Mouse (Mus musculus) retina, postnatal 1 day (tissue): ENCODE results near the gene Gm45713.
"Not testable (repeated sequence)": the region's sequence is repeated elsewhere in the genome, so short reads cannot be mapped to it uniquely, and the experiment has no call there.

Experiments
- DNase-seq: peaks from one replicate; pipeline ENCODE4 v3.0.0-alpha.2; 2012

The Gm45713 gene

DNA sequence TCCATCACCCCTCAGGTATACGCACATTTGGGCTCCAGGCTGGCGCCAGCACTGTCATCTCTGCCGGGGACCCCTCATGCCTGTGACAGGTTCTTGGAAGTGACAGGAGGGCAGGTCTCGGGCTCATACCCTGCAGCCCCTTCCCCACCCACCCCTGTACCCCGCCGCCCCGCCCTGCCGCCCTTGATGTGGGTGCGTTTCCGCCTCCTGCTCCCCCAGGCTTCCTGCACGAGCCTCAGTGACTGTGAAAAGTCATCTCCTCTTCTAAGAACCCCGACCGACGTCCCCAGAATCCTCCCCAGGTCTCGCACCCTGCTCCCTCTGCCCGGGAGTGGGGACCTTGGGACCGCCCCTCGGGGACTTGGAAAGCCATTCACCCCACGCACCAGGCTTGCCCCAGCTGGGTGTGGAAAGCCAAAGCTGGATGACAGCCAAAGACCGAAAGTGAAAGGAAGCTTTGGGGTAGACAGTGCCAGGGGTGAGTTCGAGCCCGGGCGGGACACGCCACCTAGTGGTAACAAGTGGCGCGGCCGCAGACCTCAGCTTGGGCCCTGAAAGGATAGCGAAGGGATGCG is at the start of gene Gm45713, which contains the start of gene Flt3l:
Gene Gm45713, minus strand, starts transcription at position 239 of the 575 bp plus-strand sequence.
Gene Flt3l, minus strand, starts transcription at position 440 of the 575 bp plus-strand sequence.
- DNase-seq, result peak; percentile 95

DNA sequence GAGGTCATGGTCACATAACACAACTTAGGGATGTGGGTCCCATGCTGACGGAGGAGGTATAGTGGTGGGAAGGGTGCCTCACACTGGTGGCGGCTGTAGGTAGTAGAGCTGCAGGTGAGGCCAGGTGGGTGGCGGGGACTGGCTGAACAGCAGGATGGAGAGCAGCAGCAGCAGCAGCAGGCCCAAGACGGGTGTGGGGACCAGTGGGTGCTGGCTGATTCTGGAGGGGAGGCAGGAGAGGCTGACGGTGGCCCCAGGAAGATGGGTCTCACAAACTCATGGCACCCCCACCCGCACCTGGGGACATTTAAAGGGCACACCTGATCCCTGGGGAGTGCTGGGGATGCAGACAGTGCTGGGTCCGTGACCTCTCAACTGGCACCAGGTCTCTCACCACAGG is 47.6 kb upstream of the Gm45713 start:
- DNase-seq, result no peak

DNA sequence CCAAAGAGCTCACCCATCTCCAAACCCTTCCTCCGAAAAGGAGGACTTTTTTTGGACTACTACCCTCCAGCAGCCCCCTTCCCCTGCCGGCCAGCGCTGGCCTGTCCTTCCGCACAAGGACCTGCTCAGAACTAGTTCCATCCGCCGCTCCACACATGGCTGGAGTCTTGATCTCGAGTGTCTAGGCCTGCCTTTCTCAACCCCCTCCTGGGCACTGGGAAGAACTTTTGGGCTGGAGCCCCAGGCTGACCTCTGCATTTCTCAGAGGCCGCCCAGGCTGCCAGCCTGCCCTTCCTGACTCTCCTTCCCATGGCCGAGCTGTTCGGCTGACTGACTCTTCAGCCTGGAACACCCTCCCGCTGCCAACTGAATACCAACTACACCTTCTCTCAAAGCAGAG is 46.6 kb upstream of the Gm45713 start:
- DNase-seq, result no peak

DNA sequence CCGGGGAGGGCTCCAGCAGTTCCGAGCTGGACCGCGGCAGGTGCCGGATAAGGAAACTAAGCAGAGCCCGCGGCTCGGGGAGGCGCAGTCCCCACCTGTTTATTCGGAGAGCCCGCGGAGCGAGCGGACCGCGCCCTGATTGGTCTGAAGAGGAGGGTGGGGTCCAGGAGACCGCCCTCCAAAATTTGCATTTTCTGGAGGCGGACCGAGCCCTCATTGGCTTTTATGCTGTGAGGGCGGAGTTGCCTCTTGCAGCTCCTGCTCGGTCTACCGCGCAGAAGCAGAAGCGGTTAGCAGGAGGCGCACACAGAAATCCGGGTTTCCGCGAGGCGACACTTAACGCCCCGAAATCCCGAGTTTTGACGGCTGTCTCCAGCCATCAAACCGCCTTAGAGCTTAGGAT is 46.2 kb upstream of the Gm45713 start:
- peak; percentile 95 for DNase-seq

DNA sequence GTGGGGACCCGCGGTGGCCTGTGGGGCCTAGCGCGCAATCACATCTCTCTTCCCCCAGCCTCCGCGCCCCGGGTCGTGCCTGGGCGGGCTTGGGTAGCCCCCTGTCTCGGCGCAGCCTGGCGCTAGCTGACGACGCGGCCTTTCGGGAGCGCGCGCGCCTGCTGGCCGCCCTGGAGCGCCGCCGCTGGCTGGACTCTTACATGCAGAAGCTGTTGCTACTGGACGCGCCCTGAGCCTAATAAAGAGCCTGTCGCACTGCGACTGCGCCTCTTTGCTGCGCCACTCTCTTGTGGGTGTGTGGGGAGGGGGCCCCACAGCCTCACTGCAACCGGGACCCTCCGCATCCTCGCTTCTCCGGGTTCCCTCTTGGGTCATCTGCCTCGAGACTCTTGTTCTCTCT is 45.5 kb upstream of the Gm45713 start:
- DNase-seq, result peak; percentile 81

DNA sequence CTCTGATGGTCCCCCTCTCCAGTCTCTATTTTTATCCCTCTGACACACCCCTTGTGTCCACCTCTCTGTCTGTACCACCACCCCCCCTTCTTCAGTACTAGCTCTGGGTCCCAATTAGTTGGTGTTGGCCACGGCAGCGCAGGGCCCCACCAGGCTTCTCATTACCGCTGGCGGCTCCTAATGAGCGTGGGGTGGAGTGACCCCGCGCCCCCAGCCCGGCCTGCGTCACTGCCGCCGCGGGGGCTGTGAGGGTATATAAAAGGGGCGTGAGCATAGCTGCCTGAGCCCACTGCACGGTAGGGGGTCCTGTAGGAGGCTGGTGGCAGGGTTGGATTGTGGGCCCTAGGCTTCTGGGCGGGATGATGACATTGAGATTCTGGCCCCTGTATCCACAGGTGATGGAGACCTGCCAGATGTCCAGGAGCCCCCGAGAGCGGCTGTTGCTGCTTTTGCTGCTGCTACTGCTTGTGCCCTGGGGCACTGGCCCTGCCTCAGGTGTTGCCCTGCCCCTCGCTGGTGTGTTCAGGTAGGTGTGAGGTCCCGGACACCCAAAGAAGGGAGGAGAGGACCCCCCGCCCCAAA is 45.0 kb upstream of the Gm45713 start, which contains the start of gene Pth2:
Gene Pth2, plus strand, starts transcription at position 100 of the 582 bp plus-strand sequence.
- peak; percentile 83 for DNase-seq

DNA sequence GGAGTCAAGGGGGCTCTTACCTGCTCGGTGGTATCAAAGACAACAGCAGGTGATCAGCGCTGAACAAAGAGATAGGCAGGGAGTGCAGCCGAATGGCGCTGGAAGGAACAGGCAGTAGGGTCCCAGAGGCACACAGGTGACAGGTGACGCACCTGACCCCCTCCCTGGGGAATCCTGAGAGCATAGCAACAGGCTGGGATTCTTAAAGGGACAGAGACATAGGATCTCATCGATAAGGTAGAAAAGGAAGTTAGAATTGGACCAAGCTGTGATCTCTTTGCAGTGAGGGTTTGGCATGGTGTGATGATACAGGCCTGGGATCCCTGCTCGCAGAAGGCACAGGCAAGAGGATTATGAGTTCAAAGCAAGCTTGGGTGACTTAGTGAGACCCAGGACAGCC is 43.4 kb upstream of the Gm45713 start, which contains the start of gene Gfy:
Gene Gfy, minus strand, starts transcription at position 101 of the 400 bp plus-strand sequence.
- DNase-seq, result no peak

DNA sequence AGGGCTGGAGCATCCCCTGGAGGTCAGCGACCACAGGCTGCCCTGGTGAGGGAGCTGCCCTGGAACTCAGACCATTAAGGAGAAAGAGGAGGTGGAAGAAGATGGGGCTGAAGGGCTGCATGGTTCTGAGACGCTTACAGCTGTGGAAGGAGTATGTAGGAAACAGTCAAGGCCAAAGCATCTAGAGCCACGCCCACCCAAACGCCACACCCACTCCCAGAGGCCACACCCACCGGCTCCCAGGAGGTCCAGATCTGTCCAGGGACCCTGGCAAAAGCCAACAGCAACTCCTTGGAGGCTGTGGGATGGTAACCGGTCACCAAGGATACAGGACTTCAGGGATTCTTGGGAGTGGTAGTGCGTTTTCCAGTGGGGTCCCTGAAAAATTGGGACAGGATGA is 42.5 kb upstream of the Gm45713 start:
- DNase-seq, result no peak

DNA sequence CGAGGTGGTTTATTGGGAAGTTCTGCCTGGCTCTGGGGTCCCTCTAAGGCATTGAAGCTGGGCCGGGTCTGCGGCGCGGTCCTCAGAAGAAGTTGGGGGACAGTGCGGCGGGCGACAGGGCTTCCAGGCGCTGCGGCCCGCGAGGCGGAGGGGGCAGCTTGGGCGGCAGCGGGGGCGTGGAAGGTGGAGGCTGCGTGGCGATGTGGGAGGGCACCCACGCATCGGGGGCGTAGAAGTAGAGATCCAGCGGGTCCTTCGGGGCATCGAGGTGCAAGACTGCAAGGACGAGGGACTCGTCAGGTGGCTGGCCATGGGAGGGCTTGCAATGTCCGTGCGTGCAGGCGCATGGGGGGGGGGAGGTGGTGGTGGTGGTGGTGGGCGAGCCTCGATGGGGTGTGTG is 40.3 kb upstream of the Gm45713 start:
- DNase-seq, result no peak

DNA sequence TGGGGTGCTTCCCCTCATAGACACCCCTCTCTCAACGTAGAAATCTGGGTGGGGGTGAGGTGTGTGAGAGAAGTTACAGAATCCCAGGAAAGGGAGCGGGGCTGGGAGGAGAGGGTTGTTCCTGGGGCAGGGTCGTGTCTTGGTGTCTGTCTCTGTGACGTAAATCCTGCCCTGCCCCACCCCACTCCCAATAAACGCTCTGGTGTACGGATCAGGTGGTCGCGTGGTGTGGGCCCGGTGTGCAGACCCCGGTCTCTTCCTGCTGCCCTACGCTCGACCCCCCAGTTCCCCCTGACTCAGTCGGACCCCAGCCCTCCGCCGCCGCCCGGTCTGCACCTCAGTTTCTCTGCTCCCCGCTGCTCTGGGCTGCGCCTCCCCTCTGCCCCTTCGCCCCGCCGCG is 39.9 kb upstream of the Gm45713 start:
- DNase-seq, result no peak

DNA sequence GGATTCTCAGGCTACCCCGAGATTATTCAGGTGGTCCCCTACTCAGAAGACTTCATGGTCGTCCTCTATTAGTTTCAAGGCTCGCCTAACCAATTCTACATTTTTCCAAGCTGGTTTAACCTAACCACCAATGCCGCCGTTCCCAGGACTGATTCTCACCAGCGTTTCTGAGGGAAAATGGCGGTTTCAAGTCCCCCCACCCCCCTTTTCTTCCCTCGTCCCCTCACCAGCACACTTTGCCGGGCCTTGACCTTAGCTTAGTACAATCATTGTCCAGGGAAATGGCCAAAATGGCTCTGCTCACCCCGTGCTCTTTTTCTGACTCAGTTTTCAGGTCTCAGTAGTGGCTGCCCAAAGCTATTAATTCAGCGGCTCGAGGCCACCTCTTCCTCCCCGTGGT is 39.4 kb upstream of the Gm45713 start:
- DNase-seq, result no peak

DNA sequence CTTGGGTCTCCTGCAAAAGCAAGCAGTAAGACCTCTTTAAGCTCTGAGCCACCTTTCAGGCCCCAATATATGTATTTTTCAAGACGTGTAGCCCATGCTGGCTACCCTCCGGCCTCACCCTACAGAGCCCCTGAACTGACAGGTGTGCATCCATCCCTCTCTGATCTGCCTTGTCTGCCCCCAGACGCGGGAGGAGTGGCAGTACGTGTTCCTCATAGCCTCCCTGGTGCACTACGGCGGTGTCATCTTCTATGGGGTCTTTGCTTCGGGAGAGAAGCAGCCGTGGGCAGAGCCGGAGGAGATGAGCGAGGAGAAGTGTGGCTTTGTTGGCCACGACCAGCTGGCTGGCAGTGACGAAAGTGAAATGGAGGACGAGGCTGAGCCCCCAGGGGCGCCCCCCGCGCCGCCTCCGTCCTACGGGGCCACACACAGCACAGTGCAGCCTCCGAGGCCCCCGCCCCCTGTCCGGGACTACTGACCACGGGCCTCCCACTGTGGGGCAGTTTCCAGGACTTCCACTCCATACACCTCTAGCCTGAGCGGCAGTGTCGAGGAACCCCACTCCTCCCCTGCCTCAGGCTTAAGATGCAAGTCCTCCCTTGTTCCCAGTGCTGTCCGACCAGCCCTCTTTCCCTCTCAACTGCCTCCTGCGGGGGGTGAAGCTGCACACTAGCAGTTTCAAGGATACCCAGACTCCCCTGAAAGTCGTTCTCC is 38.7 kb upstream of the Gm45713 start:
- DNase-seq, result peak; percentile 67

DNA sequence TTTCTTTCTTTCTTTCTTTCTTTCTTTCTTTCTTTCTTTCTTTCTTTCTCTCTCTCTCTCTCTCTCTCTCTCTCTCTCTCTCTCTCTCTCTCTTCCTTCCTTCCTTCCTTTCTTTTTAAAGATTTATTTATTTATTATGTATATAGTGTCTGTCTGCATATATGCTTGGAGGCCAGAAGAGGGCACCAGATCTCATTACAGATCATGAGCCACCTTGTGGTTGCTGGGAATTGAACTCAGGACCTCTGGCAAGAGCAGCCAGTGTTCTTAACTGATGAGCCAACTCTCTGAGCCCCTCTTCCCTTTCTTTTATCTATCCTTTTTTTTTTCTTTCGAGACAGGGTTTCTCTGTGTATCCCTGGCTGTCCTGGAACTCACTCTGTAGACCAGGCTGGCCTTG is 37.7 kb upstream of the Gm45713 start:
- not testable (repeated sequence) for DNase-seq

DNA sequence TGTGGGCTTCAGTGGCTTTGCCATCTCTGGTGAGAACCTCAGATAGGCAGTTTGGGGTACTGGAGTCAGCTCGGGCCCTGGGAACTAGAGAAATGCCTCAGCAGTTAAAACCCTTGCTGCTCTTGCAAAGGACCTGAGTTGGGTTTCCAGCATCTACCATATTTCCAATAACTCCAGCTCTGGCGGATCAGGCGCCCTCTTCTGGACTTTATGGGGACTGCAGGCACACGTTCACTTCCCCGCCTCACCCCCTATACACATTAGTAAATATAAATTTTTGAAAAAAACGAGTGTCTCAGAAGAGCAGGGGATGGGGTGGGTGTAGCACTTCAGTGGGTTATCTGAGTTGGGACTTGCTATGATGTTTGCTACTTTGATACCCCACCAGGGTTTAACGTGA is 36.9 kb upstream of the Gm45713 start:
- no peak for DNase-seq

DNA sequence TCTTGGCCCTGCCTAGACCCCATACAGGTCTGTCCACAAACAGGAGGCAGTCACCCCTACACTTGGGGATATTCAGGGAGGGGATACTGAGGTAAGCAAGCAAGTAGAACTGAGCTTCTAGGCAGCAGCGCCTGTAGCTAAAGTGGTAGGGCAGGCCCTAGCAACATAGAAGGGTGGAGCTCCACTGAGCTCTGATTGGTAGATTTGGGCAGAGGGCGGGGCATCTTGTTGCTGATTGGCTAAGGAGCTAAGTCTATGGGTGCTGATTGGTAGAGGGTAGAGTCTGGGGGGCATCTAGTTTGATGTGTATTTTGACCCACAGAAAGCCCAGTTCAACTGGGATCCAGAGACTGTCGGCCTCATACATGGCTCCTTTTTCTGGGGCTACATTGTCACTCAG is 33.5 kb upstream of the Gm45713 start:
- DNase-seq, result no peak

DNA sequence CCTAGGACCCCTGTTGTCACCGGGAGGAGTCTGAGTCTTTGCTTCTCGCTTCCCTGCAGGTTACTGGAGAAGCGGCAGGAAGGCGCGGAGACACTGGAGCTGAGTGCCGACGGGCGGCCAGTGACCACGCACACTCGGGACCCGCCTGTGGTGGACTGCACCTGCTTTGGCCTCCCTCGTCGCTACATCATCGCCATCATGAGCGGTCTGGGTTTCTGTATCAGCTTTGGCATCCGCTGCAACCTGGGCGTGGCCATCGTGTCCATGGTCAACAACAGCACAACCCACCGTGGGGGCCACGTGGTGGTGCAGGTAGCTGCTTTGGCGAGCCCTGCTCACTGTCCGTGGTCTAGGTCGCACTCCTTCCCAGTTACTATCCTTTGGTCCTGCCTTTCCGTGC is 32.6 kb upstream of the Gm45713 start:
- DNase-seq, result no peak

DNA sequence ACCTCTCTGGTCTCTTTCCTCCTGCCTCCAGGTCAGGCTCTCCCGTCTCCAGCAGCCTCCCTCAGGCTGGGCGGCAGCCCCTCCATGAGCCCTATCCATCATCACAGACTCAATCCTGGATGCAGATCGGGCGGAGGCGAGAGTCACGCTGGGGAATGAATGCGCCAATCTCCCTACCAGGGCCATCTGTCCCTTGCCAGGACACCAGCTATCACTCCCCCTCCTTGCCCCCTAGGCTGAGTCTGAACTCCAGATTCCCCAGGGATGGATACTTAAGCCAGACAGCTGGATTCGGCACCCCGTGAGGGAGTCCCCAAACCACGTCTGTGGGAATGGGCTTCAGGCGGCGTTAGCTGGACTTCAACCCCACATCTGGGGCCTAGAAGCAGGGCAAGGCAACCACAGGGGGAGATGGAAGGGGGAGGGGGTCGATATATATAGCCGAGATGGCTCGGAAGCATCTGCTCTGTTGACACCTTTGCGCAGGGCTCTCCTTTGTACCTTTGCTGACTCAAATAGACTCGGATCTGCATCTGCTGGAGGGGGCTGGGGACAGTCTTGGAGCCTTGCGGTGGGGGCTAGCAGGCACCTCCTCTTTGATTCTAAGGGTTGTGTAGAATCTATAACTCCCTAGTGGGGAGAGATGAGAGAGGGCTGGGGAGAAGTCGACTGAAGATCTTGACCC is 31.9 kb upstream of the Gm45713 start:
- peak; percentile 64 for DNase-seq

DNA sequence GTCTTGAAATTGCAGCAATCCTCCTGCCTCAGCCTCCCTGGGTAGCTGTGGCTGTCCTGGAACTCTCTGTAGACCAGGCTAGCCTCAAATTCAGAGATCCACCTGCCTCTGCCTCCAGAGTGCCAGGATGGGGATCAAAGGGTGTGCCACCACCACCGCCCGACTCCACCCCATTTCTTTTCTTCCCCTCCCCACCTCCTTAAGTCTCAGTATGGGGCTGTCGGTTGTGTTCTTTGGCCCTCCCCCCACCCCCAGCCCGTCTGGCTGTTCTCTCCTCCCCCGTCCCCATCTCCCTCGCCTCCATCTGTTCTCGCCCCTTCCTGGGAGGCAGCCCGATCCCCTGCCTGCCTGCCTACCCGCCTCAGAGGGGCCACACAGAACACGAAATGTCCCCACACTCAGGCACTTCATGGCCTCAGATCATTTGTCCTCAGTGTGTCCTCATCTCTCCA is 30.9 kb upstream of the Gm45713 start:
- no peak for DNase-seq

DNA sequence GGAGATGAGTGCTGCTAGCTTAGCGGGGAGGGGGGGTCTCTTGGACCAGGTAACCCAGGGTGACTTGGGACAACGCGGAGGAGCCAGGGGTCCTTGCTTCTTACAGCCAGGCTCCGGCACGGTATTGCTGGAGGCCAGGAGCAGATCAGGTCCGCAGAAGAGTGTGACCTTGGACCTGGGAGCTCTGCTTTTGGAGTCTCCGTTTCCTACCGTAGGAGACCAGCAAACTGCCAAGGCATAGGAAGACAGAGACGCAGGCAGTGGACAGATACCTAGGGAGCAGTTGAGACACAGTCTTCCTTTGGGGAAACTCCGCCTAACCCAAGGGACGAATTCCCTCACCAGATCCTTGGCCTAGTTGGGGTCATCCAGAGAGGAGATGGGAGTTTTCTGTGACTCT is 29.7 kb upstream of the Gm45713 start:
- DNase-seq, result no peak

DNA sequence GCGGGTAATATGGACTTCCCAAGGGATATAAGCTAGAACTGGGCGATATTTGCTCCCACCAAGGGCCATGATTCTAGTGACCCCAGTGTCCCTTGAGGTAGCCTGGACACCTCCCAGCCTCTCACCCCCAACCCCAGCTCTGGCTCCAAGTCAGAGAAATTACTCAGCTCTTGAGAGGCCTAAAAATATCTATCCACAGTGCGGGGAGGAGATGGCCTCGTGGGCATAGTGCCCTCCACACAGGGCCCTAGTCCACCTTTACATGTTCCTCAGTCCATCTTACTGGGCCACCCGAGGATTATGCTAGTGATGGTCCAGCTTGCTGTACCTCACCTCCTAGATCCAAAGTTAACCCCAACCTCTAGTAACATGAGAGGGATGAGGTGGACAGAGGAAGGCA is 28.8 kb upstream of the Gm45713 start:
- DNase-seq, result no peak

DNA sequence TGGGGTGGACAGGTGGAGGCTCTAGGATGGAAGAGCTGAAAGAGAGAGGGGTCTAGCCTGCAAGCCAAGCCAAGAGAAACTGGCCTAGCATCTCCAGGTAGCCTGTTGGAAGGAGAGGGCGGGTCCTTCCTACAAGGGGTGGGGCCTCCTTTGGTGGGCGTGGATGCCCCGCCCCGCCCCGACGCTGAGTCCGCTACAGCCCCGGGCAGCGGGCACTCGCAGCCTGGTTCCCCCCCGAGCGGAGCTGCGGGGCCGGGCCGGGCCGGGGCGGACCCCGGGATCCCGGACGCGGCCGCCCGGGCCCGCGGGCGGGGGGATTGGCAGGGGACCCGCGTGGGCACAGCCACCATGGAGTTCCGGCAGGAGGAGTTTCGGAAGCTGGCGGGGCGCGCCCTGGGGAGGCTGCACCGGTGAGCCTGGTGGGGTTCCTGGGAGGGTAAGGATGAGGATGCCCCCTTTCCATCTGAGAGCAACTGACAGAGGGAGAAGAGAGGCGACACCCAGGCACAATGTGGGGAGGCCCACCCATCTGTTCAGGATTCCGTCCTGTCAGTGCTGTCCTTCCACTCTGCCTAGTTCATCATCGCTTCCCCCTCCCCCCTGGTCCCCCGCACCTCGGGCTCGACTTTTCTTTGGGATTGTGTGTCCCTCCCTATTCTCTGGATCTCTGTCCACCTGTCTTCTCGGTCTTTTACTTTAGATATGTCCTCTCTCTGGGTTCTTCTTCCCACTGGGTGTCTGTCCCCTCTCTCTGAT is 27.9 kb upstream of the Gm45713 start, which contains the start of gene Slc17a7:
Gene Slc17a7, plus strand, starts transcription at position 215 of the 756 bp plus-strand sequence.
- peak; percentile 63 for DNase-seq

DNA sequence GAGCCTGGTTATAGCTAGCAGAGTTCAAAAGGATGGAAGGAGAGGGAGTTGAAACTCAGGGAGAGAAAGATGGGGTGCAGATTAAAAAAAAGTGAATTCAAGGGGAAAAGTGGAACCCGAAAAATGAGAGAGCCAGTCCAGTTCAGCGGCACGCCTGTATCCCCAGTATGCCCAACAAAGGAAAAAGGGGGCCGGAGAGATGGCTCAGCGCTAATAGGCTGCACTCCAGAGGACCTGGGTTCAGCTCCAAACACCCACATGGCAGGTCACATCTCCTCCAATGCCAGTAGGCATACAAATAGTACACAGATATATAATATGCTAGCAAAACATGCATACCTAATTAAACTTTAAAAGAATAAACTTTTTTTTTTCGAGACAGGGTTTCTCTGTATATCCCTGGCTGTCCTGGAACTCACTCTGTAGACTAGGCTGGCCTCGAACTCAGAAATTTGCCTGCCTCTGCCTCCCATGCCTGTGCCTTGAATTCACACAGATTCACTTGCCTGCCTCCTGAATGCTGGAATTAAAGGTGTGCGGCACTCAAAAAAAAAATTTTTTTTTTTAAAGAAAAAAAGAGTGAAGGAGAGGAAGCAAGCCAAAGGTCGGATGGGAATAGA is 27.1 kb upstream of the Gm45713 start:
- DNase-seq, result no peak
